Mouse (Mus musculus): ENCODE measurements at regions not wholly inside any gene's neighbourhood (a gene's known extent, or its start where the extent isn't known, plus 50 kb on each side); places are given as distances from the start of the nearest gene placed in this dataset.
A peak's percentile ranks its signal among the peaks of the same experiment; 100 is the strongest.

DNA sequence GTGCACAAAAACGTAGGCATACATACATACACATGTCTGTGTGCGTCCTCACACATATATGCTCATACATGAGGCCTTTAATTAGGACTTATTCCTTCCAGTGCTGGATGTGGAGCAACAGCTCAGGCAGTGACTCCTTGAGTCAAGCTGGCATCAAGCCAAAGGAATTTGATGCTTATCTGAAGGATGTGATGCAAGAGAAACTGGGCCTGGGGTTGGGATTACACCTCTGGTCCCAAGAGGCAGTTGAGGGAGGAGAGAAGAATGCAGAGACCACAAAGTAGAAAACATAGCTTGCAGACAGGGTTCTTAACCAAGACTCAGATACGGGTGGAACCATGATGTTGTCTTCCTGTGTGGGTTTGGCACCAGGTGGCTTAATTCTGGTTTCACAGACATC, 245.9 kb downstream of the Gm26897 start:
- Histone ChIP-seq H3K27me3 (ENCODE audit: insufficient read depth, low read length) (no peaks in the 10 kb centered on the region), H3K9me3 (ENCODE audit: low read length) (peaks cover 11% of the 10 kb centered on the region), H3K36me3 (ENCODE audit: insufficient read depth) (no peaks in the 10 kb centered on the region), H3K9ac (no peak overlapping the region), H3K4me3 (ENCODE audit: low read depth, low read length) (no peak overlapping the region), H3K4me2 (ENCODE audit: low read depth) (no peak overlapping the region), H3K27ac (ENCODE audit: low read depth, low read length) (no peak overlapping the region), H3K4me1 (ENCODE audit: insufficient read depth) (no peaks in the 10 kb centered on the region)
- WGBS: 92% methylated on average over 3 of the region's 3 CpGs
- no peak for DNase-seq
- no peak for ATAC-seq
- TF ChIP-seq CTCF (IDR thresholded peaks at IDR 0.05; ENCODE audit: low read depth): no peak

DNA sequence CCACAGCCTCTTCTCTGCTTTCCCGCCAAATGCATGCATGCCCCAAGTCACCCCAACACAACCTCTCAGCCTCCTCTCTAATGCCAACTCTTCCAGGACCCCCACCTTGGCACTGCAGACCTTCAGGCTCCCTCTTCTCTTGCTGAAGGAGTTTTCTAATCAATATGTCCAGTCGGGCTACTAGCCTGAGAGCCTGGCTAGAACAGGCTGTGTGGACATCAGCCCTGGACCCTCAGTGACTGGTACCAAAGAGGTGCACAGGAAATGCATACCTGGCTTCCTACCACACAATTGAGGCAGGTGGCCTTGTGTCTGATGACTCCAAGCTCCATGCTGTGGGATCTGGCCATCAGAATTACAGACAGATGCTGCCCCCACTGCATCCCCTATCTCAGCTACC, 248.4 kb downstream of the Gm26897 start:
- Histone ChIP-seq H3K9ac (no peak overlapping the region), H3K4me2 (ENCODE audit: low read depth) (no peak overlapping the region), H3K36me3 (ENCODE audit: insufficient read depth) (no peaks in the 10 kb centered on the region), H3K9me3 (ENCODE audit: low read length) (peaks cover 6% of the 10 kb centered on the region; the same call in 1 of the 2 replicates), H3K4me1 (ENCODE audit: insufficient read depth) (no peaks in the 10 kb centered on the region), H3K4me3 (ENCODE audit: low read depth, low read length) (no peak overlapping the region), H3K27ac (ENCODE audit: low read depth, low read length) (no peak overlapping the region), H3K27me3 (ENCODE audit: insufficient read depth, low read length) (no peaks in the 10 kb centered on the region)
- ATAC-seq (no peak), DNase-seq (no peak)
- no peak for TF ChIP-seq CTCF (IDR thresholded peaks at IDR 0.05; ENCODE audit: low read depth)
- WGBS: 95% methylated on average over 2 of the region's 2 CpGs

DNA sequence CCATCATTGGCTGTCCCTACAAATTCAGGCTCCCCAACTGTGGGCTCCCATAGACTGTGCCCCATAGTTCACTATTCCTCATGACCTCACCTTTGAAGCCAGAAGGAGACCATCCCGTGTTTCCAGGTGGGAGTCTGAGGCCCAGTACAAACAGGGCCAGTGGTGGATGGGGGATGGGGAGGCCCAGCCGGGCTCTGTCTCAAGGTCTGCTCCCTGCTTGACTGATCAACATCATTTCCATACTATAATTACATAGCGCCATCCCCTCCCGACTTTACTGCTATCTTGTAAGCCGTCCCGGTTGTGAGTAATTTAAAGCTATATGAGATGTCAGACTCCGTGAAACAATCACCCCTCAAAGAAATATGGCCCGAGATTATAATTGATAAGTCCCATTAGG, 252.3 kb downstream of the Gm26897 start:
- Histone ChIP-seq H3K27me3 (ENCODE audit: insufficient read depth, low read length) (no peaks in the 10 kb centered on the region), H3K4me1 (ENCODE audit: insufficient read depth) (no peaks in the 10 kb centered on the region), H3K4me3 (ENCODE audit: low read depth, low read length) (no peak overlapping the region), H3K9ac (no peak overlapping the region), H3K27ac (ENCODE audit: low read depth, low read length) (no peak overlapping the region), H3K4me2 (ENCODE audit: low read depth) (no peak overlapping the region), H3K9me3 (ENCODE audit: low read length) (peaks cover 6% of the 10 kb centered on the region; the same call in 1 of the 2 replicates), H3K36me3 (ENCODE audit: insufficient read depth) (no peaks in the 10 kb centered on the region)
- 72% methylated on average over 8 of the region's 8 CpGs for WGBS
- DNase-seq: no peak
- no peak for ATAC-seq
- no peak for TF ChIP-seq CTCF (IDR thresholded peaks at IDR 0.05; ENCODE audit: low read depth)

DNA sequence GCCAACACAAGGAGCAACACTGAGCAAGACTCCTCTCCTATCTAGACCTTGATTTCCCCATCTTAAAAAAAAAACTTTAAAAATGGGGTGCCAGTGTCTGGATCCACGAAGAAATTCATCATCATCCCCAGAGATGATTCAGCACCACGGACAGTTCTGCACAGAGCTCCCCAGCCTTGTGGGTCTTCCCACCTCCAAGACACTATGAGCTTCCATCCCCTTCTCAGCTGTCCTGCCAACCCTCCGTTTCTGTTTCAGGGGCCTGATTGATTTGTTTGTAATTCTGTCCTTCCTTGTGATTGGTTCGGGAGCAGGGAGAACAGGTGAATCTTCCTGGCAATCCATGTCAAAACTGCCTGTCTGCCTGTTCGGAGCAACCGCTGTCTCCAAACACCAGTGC, 253.3 kb downstream of the Gm26897 start:
- H3K27ac ChIP-seq (ENCODE audit: low read depth, low read length): no peak overlapping the region
- 50% methylated on average over 6 of the region's 6 CpGs for WGBS
- TF ChIP-seq CTCF (IDR thresholded peaks at IDR 0.05; ENCODE audit: low read depth): no peak
- H3K4me1 ChIP-seq (ENCODE audit: insufficient read depth): no peaks in the 10 kb centered on the region
- no peaks in the 10 kb centered on the region for H3K9me3 ChIP-seq (ENCODE audit: low read length)
- no peaks in the 10 kb centered on the region for H3K27me3 ChIP-seq (ENCODE audit: insufficient read depth, low read length)
- DNase-seq (no peak), ATAC-seq (no peak)
- H3K4me2 ChIP-seq (ENCODE audit: low read depth): no peak overlapping the region
- H3K9ac ChIP-seq: no peak overlapping the region
- no peaks in the 10 kb centered on the region for H3K36me3 ChIP-seq (ENCODE audit: insufficient read depth)
- no peak overlapping the region for H3K4me3 ChIP-seq (ENCODE audit: low read depth, low read length)

DNA sequence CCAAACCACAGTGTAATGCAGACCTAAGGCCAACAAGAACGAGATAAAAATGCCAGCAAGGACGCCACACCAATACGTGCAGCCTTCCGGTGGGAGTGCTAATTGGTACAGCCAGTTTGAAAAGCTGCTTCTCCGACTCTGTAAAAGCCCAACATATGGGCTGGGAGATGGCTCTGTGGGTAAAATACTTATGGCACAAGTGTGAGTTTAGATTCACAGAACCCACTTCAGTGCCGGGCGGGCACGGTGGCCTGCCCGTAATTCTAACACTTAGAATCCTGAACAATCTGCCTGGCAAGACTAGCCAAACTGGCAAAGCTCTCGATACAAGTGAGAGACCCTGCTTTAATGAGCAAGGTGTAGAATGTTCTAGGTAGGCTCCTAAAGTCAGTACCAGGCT, 258.1 kb downstream of the Gm26897 start:
- H3K27me3 ChIP-seq (ENCODE audit: insufficient read depth, low read length): no peaks in the 10 kb centered on the region
- no peak for TF ChIP-seq CTCF (IDR thresholded peaks at IDR 0.05; ENCODE audit: low read depth)
- no peak overlapping the region for H3K4me2 ChIP-seq (ENCODE audit: low read depth)
- peak; percentile 43 for DNase-seq
- ATAC-seq: peak; percentile 69; the same call in 1 of the 2 replicates
- H3K9me3 ChIP-seq (ENCODE audit: low read length): no peaks in the 10 kb centered on the region
- H3K36me3 ChIP-seq (ENCODE audit: insufficient read depth): no peaks in the 10 kb centered on the region
- 57% methylated on average over 10 of the region's 10 CpGs for whole genome bisulfite sequencing
- no peak overlapping the region for H3K4me3 ChIP-seq (ENCODE audit: low read depth, low read length)
- H3K4me1 ChIP-seq (ENCODE audit: insufficient read depth): no peaks in the 10 kb centered on the region
- H3K9ac ChIP-seq: no peak overlapping the region
- H3K27ac ChIP-seq (ENCODE audit: low read depth, low read length): no peak overlapping the region

DNA sequence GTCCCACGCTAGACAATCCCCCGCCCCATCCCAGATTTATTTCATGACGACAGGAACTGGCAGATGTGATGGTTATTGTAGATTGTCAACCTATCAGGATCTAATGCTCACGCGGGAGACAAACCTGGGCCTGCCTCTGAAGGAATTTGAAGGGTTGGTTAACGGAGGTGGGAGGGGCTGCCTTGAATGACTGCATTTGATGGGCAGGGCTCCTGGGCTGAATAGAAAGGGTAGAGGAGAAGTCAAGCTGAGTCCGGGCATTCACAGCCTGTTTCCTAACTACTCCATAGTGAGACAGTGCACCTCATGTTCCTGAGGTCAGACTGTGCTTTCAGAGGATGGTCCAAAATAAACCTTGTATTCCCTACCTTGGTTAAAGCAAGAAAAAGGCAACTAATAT, 259.1 kb downstream of the Cryba4 start:
- Histone ChIP-seq H3K9ac (no peak overlapping the region), H3K9me3 (ENCODE audit: low read length) (no peaks in the 10 kb centered on the region), H3K4me3 (ENCODE audit: low read depth, low read length) (no peak overlapping the region), H3K4me1 (ENCODE audit: insufficient read depth) (no peaks in the 10 kb centered on the region), H3K27ac (ENCODE audit: low read depth, low read length) (no peak overlapping the region), H3K36me3 (ENCODE audit: insufficient read depth) (no peaks in the 10 kb centered on the region), H3K27me3 (ENCODE audit: insufficient read depth, low read length) (no peaks in the 10 kb centered on the region), H3K4me2 (ENCODE audit: low read depth) (no peak overlapping the region)
- DNase-seq (no peak), ATAC-seq (no peak)
- TF ChIP-seq CTCF (IDR thresholded peaks at IDR 0.05; ENCODE audit: low read depth): no peak
- 48% methylated on average over 7 of the region's 7 CpGs for WGBS

DNA sequence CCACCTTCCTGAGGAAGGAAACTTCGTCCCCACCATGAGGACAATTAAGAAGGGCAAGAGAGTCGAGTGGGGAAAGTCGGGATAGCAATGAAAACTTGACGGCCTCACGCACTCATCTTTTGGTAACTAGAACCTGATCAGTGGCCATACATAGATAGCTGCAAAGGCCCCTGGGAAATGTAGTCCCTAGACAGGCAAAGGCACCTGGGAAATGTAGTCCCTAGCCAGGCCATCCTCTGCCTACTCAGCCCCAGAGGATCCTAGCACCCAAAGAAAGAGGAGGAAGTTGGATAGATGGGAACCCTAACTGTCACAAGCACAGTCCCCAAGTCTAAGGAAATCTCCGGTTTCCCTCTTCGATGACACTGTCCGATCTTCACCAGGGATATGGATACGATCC, 258.4 kb downstream of the Cryba4 start:
- no peak overlapping the region for H3K9ac ChIP-seq
- WGBS: 84% methylated on average over 9 of the region's 9 CpGs
- DNase-seq: peak; percentile 30

DNA sequence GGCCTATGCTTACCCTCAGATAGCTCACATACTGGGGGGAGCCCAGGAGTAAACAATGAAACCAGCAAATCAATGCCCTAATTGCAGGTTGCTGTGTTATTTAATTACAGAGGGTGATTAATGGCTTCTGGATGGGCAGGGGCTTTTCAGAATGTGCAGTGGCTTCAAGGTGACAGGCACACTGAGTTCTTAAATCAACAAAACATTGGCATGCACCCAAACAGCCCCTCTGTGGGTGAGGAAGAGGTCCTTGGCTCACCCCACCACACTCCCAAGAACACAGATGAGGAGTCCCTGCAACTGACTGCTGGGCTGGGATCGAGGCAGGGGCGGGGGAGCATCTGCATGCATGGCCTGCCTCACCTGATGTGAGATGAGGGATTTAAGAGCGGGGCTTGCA, 255.5 kb downstream of the Cryba4 start:
- H3K9me3 ChIP-seq (ENCODE audit: low read length): no peaks in the 10 kb centered on the region
- H3K9ac ChIP-seq: no peak overlapping the region
- DNase-seq: no peak
- no peaks in the 10 kb centered on the region for H3K36me3 ChIP-seq (ENCODE audit: insufficient read depth)
- peak; percentile 32; the same call in 1 of the 2 replicates for ATAC-seq
- no peaks in the 10 kb centered on the region for H3K27me3 ChIP-seq (ENCODE audit: insufficient read depth, low read length)
- H3K4me1 ChIP-seq (ENCODE audit: insufficient read depth): no peaks in the 10 kb centered on the region
- no peak overlapping the region for H3K4me3 ChIP-seq (ENCODE audit: low read depth, low read length)
- no peak for TF ChIP-seq CTCF (IDR thresholded peaks at IDR 0.05; ENCODE audit: low read depth)
- H3K4me2 ChIP-seq (ENCODE audit: low read depth): no peak overlapping the region
- 51% methylated on average over 3 of the region's 3 CpGs for WGBS
- H3K27ac ChIP-seq (ENCODE audit: low read depth, low read length): no peak overlapping the region

More for the DNA sequence above, 258.4 kb downstream of the Cryba4 start:
- H3K4me1 ChIP-seq (ENCODE audit: insufficient read depth): no peaks in the 10 kb centered on the region
- no peaks in the 10 kb centered on the region for H3K9me3 ChIP-seq (ENCODE audit: low read length)
- no peak overlapping the region for H3K4me3 ChIP-seq (ENCODE audit: low read depth, low read length)
- H3K27me3 ChIP-seq (ENCODE audit: insufficient read depth, low read length): no peaks in the 10 kb centered on the region
- H3K27ac ChIP-seq (ENCODE audit: low read depth, low read length): no peak overlapping the region
- TF ChIP-seq CTCF (IDR thresholded peaks at IDR 0.05; ENCODE audit: low read depth): no peak
- ATAC-seq: 0 out of 2 replicates have a peak, but pooled peaks have one; percentile 43
- no peaks in the 10 kb centered on the region for H3K36me3 ChIP-seq (ENCODE audit: insufficient read depth)
- H3K4me2 ChIP-seq (ENCODE audit: low read depth): no peak overlapping the region

Data from forebrain, postnatal 0 days (tissue).